Mouse (Mus musculus) retina, adult 2 months (tissue): ENCODE measurements around the gene Ell.
"Not testable (repeated sequence)": the region's sequence is repeated elsewhere in the genome, so short reads cannot be mapped to it uniquely, and the experiment has no call there.

ENCODE experiments used
- DNase-seq: peaks from one replicate; pipeline ENCODE4 v3.0.0-alpha.2; 2012; ENCODE audit warnings: low read depth, low spot score

The Ell gene

GRCm38 (mm10) chr8:70562802-70563201, 23.5 kb downstream of the Ell start:
- no peak for DNase-seq

GRCm38 (mm10) chr8:70563763-70564387, 24.6 kb downstream of the Ell start:
- no peak for DNase-seq

- no peak for DNase-seq
Measured at GRCm38 (mm10) chr8:70564696-70565235, 25.5 kb downstream of the Ell start.

GRCm38 (mm10) chr8:70565561-70565960, 26.3 kb downstream of the Ell start:
- no peak for DNase-seq

DNA sequence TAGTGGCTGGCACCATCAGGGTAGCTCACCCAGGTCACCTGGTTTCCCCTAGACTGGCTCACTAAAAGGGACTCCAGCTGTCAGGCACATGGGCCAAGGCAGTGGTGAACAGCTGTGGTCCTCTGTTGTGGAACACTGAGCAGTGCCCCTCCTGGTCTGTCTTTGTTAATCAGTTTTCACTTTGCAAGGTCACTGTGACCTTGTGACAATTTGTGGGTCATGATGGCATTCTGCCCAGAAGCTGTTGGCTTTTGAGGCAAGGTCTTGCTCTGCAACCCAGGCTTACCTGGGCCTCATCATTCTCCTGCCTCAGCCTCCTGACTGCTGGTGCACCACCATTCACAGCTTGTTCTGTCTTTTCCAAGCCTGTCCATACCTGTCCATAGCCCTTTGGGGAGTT, 31.1 kb downstream of the Ell start:
- no peak for DNase-seq

- no peak for DNase-seq
Measured at GRCm38 (mm10) chr8:70570990-70571389, 31.7 kb downstream of the Ell start.

- DNase-seq, result no peak
Measured at GRCm38 (mm10) chr8:70574302-70574701, 35.0 kb downstream of the Ell start.

- DNase-seq, result no peak
Measured at GRCm38 (mm10) chr8:70574915-70575314, 35.7 kb downstream of the Ell start.

- DNase-seq, result no peak
Measured at GRCm38 (mm10) chr8:70577207-70577606, 38.0 kb downstream of the Ell start.

GRCm38 (mm10) chr8:70583476-70584387, 44.5 kb downstream of the Ell start:
- DNase-seq, result no peak

GRCm38 (mm10) chr8:70584606-70585257, 45.5 kb downstream of the Ell start:
- no peak for DNase-seq

GRCm38 (mm10) chr8:70585258-70585652, 46.0 kb downstream of the Ell start:
- no peak for DNase-seq

DNA sequence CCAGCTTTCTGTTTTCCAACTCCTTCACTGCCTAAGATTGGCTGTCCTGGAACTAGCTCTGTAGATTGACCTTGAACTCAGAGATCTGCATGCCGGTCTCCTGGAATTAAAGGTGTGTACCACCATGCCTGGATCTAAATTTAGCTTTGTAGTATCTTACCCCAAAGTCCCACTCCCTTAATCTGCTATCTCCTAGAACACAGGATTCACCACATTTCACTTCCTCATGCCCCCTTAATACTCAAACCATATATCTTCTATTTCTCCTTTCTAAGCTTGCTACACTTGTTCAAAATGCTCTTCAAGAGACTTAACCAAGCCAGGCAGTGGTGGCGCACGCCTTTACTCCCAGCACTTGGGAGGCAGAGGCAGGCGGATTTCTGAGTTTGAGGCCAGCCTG, 48.7 kb downstream of the Ell start:
- not testable (repeated sequence) for DNase-seq

DNA sequence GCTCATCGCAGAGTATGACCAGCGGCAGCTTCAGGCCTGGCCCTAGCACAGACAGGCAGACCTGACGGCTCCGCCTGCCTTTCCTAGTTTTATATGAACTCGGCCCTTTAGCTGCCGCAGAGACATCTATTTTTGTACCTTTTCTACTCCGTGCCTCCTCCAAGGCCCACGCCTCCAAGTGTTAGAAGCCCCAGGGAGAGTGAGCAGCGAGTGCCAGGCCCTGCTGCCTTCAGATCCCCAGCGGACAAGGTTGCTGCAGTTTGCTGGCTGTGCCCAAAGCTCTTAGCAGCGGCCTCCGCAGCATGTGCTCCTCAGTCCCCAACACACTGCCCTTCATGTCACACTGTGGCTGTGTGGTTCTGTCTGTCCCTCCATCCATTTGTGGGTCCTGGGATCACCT, 52.3 kb downstream of the Ell start:
- no peak for DNase-seq

GRCm38 (mm10) chr8:70593173-70593572, 53.9 kb downstream of the Ell start:
- no peak for DNase-seq

- peak; percentile 63 for DNase-seq
Measured at GRCm38 (mm10) chr8:70593961-70594609, 54.8 kb downstream of the Ell start, which contains the start of gene Isyna1. Gene Isyna1, plus strand, starts transcription at chr8:70594373.

- DNase-seq, result no peak
Measured at GRCm38 (mm10) chr8:70594621-70595564, 55.6 kb downstream of the Ell start.

DNA sequence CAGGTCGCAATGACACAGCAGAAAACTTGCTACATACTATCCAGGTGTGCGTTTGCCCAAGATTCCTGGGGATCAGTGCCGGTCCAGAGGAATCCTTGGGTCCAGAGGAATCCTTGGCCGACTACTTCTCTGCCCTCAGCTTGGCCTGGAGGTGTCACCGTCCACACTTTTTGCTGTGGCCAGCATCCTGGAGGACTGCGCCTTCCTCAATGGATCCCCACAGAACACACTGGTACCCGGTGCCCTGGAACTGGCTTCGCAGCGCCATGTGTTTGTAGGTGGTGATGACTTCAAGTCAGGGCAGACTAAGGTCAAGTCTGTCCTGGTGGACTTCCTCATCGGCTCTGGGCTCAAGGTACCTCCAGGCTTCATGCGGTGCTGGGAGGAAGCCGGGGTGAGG, 56.6 kb downstream of the Ell start:
- DNase-seq, result no peak

DNA sequence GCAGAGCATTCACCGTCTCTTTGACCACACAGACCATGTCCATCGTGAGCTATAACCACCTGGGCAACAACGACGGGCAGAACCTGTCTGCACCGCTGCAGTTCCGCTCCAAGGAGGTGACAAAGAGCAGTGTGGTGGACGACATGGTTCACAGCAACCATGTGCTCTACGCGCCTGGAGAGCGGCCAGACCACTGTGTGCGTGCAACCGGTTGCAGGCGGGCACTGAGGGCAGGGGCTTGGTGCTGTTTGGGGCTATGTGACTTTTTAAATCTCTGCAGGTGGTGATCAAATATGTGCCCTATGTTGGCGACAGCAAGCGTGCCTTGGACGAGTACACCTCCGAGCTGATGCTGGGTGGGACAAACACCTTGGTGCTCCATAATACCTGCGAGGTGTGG, 57.0 kb downstream of the Ell start:
- DNase-seq, result no peak

DNA sequence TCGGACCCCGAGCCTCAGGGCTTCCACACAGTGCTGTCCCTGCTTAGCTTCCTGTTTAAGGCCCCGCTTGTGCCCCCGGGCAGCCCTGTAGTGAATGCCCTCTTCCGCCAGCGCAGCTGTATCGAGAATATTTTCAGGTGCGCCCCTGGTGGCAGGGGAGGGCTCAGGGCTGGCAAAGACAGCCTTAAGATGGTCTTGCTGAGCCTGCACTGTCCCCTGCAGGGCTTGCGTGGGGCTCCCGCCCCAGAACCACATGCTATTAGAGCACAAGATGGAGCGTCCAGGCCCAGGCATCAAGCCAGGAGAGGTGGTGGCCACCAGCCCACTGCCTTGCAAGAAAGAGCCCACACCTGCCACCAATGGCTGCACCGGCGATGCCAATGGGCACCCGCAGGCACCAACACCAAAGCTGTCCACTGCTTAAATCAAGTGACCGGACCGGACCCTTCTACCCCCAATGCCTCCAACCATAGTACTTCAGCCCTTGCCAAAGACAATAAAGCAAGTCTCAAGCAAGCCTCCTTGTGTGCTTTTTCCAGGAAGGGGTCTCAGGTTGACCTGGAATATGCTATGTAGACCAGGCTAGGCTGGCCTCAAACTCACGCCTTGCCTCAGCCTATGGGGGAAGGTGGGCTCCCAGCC, 57.6 kb downstream of the Ell start:
- DNase-seq, result no peak
